Mouse (Mus musculus): ENCODE data around the gene Gm21060.
"Not testable (repeated sequence)": the region's sequence is repeated elsewhere in the genome, so short reads cannot be mapped to it uniquely, and the experiment has no call there.

Gene Gm21060

DNA sequence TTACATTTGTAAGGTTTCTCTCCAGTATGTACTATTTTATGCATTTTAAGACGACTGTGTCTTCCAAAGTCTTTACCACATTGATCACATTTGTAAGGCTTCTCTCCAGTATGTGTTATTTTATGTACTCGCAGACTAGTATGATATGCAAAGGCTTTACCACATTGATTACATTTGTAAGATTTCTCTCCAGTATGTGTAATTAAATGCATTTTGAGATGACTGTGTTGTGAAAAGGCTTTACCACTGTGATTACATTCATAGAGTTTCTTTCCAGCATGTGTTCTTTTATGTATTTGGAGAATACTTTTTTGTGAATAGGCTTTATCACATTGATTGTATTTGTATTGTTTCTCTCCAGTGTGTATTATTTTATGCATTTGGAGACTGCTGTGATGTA is at the start of gene Gm21060:
Gene Gm21060, minus strand, starts transcription at position 101 of the 400 bp plus-strand sequence.
- DNase-seq (ENCODE audit: low spot score in 2 of 2) = no peak

DNA sequence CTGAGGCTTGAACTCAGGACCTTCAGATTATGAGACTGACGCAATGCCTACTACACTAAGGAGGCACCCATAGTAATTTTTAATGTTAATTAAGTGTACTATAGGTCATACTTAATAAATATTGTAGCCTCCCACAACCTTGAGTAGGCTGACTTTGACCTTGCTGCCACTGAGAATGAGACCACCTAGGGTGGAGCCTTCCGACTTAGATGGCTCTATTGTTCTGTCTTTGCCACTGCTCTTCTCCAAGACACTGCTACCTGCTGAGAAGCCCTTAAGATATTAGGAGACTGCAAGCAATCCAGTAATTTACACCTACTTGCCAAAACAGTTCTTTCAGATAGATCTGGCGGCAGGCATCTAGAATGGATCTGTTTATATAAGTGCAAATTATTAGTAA is 24.0 kb upstream of the Gm21060 start:
- not testable (repeated sequence) for DNase-seq (ENCODE audit: low spot score in 2 of 2)

DNA sequence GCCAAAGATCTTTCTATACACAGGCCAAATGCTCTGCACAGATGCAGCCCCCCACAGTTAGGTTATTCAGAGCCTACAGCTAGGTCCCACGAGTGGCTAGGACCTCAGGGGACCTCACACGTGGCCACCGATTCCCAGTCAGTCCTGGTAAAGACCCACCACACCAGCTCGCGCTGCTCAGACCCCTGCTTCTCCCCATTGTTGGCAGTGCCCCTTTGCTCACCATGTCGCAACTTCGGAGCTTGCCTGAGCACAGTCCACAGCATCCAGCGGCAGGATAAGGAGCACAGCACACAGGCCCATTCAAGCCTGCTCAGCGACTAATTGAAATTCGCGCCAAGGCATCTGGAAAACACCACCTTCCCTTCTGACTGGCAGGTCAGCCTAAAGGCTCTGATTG is 16.3 kb upstream of the Gm21060 start:
- not testable (repeated sequence) for DNase-seq (ENCODE audit: low spot score in 2 of 2)

DNA sequence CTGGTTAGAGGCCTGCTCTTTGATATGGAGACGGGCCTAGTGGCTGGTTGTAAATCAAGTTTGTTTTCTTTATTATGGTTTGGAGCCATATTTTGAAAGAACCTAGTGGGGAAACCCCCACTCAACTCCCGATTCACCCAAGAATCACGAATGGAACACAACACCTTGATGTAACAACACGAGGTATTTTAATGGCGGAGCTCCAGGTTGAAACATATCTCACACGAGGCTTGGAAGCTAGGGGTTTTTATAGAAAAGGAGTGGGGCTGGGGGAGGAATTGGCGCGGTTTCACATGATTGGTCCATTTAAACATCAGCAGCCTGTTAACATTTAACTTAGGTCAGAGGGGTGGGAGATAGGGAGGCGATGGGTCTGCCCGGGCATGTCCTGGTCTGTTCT is 15.5 kb upstream of the Gm21060 start:
- DNase-seq (ENCODE audit: low spot score in 2 of 2) = not testable (repeated sequence)

DNA sequence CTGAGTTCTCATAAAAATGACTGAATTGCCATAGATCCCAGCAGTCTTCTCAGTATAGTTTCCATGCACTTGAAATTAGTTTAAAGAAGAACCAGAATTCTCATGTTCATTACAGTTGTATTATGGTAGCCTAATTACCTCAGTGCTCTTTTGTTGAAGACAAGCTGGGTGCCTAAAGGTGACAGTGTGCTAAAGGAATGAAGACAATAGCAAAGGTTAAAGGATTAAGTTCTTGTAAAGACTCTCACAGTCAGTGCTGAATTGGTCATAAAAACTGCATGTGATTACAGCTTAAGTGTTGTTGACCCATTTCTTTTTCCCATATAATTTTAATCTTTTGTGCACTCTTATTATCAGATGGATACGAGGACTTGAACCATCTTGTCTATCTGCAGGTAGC is 11.2 kb upstream of the Gm21060 start:
- not testable (repeated sequence) for DNase-seq (ENCODE audit: low spot score in 2 of 2)

DNA sequence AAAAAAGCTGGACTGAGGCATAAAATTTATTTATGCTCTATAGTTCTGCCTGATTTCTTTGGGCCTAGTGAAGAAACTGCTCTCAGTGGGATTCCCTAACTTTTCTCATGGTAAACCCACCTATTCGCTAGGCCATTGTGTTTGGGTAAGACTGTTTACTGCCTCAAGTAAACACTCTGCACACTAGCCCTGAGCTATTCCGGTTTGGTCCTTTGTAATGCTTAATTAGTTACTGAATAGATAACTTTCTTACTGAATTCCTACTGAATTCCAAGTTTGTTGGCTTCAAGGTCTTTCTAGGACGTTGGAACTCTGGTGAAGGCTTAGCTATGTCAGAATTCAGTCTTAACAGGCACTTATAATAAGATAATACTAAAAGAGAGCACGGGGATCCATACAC is 11.8 kb downstream of the Gm21060 start:
- DNase-seq (ENCODE audit: low spot score in 2 of 2) = not testable (repeated sequence)

DNA sequence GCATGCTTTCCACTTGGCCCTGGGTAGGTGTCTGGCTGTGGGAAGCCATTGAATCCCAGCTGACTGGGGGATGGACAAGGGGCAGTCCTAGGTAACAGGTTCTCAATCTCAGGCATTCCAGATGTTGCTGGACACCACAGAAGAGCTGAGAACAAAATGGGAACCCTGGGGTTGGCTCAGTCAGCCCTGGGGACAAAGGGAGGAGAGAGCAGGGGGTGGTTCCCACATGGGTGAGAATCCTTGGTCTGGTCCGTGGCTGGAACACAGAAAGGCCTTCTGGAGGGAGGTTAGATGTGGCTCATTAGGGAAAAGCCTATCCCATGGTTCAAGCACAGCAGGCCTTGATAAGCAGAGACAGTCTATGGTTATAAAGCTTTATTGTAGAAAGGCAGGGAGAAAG is 13.3 kb downstream of the Gm21060 start:
- no peak for DNase-seq (ENCODE audit: low spot score in 2 of 2)

DNA sequence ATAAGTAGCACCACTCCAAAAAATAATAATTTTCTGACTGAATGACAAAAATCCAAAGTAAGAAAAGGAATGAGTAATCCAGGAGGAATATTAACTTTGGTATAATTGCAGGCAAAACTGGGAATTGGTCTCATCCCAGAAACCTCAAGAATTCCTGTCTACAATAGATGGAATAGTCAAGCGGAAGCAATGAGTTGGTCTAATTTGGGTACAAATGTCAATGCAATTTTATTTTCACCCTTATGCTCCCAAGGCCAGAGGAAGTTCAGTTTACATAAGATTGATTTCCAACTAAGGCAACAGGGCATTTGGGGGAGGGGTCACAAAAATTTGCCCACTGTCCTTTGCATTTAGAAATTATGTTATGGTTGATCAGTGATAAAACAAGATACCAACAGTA is 21.4 kb downstream of the Gm21060 start:
- DNase-seq (ENCODE audit: low spot score in 2 of 2) = no peak

DNA sequence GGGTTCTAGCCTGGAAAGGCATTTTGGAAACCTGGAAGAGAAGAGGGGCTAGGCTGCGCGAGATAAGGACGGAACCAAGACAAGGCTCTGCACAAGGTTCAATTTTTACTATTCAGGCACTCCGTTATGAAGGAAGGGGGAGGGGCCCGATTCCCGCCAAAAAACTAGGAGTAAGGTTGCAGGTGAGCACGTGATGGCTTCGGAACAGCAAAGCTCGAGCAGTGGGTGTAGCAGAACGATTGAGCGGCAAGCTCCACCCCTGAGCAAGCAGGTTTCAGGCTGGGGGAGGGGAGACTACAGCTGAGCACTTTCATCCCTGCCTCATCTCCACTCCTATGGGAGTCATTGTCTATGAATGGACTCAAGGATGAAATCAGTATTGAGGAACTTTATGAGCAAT is 27.7 kb downstream of the Gm21060 start:
- not testable (repeated sequence) for DNase-seq (ENCODE audit: low spot score in 2 of 2)

DNA sequence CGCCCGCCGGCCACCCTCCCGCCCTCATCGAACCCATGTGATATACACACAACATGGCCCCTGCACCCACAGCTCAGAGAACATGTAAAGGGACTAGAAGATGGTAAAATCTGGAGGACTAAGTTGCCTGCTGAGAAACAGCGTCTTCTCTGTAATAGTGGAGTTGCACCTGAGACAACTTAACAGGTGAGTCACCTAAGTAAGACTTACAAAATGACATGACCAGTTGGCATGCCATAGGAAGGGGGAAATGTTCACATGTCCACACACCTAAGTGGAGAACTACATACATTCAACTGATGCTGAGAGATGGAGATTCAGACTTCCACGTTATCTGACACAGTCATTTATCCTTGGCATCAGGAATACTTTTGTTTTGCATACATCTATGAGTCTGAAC is 29.7 kb downstream of the Gm21060 start:
- no peak for DNase-seq (ENCODE audit: low spot score in 2 of 2)

DNA sequence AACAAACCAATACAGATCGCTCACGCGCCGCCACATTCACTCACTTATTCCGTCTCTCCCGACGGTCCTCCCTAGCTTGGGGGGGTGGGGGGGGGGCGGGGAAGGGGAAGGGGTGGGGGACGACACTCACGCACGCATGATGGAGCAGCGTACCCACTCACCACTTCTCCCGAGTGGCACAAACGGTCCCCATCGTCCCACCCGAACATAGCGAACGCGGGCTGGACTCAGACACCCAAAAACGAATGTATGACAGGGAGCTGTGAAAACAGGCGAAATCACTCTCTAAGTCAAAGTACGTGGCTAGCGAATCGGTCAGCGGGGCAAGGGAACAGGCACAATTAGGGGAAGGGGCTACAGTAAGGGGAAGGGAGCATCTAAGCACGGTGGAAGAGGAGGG is 30.2 kb downstream of the Gm21060 start:
- DNase-seq (ENCODE audit: low spot score in 2 of 2) = peak in 1 of 2 experiments; percentile 31

DNA sequence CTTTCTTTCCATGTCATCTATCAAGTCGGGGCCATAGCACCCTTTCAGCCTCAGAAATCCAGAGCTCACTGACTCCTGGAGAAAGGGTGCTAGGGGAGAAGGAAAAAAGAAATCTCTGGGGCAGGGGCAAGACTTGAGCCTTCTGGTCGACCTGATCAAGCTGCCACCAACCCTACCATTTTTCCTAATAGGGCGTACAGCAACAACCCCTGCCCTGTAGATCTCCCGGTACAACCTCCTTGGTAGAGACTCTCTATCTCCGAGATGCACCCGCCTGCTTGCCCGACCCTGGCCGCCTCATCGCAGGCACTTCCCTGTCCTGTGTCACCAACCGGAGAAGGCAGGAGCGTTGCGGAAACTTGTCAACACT is 30.6 kb downstream of the Gm21060 start:
- DNase-seq (ENCODE audit: low spot score in 2 of 2) = peak in 1 of 2 experiments; percentile 35

DNA sequence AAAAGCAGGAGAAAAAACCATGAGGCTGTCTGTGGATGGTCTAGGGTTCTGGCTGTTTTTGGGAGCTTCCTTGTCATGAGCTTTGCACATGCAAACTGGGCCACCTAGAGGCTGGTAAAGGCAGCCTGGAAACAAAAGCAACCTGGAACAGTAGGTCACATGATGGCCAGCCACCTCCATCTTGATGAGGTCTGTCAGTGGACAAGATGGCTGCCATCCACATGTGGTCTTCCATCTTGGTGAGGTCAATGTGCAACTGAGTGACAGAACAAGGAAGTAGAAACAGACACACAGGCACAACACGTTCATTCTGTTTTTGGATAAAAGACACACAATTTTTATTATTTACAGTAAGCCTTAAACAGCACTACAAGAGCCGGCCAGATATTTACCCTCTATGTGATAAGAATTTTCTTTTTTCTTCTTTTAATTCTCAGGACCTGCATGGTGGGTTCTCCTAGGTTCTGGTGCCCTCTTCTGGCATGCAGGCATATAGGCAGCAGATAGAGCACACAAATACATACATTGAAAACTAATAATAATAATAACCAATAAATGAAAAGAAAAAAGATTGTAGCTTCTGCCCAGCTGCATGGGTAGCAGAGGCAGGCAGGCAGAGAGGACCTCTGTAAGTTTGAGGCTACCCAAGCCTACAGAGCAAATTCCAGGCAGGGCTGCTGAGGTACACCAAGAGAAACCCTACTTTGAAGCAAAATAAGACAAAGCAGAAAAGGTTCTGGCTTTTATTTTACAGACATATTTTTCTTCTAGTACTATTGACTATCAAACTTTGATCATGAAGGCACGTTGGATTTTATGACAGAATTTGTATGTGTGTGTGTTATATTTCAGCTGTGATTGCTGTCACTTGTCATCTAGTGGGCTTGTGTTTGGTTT is 31.3 kb downstream of the Gm21060 start:
- DNase-seq (ENCODE audit: low spot score in 2 of 2) = peak; percentile 55 to 67

DNA sequence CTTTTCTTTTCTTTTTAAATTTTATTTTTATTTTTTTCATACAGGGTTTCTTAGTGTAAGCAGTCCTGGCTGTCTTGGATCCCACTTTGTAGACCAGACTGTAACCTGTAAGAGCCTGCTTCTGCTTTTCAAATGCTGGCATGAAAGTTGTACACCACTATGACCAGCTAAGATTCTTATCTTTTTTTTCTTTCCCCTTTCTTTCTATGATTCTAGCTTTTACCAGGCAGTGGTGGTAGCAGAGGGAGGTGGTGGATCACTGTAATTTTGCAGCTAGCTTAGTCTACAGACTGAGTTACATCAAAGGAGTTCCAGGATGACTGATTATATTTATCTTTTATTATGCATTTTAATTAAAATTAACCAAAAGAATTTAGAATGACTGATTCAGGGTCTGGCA is 31.9 kb downstream of the Gm21060 start:
- DNase-seq (ENCODE audit: low spot score in 2 of 2) = no peak

DNA sequence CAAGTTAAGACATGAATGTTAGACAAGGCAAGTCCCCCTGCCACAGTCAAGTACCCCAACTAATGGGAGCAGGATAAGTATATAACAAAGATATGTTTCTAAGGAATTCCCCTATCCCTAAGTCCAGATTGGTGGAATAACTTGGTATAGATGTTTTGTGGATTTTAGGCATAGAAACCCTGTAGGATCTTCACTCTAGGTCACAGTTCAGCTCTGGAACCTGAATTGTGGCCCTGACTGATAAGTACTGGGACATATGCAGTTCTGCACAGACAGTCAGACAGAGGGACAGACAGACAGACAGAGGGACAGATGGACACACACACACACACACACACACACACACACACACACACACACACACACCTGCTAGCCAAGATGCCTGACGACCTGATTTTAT is 32.6 kb downstream of the Gm21060 start:
- DNase-seq (ENCODE audit: low spot score in 2 of 2) = no peak

DNA sequence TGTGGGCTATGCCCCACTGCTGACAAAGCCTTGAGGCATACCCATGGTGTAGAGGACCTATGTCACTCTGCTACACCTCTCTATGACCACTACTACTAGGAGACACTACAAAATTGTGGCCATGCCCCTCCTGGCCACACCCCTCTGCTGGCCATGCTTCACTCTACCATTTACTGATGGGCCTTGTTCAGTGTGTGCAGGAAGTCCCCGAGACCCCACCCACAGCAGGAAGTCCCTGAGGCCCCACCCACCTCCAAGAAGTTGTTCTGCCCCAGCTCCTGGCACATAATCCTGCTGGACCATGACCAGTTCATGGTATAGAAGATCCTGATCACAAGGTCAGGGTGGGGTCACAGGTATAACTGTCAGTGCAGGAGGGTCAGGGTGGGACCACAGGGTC is 35.6 kb downstream of the Gm21060 start:
- DNase-seq (ENCODE audit: low spot score in 2 of 2) = no peak

DNA sequence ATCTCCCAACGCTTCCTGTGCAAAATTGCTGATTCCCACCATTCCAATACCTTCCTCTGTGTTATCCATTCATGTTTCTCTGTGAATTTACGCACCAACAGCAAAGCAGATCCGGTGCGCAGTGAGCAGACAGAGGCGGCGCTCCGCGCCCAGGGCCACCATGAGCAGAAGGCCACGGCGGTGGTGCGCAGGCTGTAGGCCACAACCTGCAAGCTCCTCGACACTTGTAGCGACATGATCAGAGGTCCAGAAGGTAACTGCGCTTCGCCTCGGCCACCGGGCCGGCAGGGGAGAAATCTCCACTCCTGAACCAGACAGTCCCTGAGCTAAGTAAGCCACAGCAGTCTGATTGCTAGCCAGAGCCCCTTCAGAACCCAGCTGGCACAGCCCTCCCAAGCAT is 39.1 kb downstream of the Gm21060 start:
- DNase-seq (ENCODE audit: low spot score in 2 of 2) = no peak

DNA sequence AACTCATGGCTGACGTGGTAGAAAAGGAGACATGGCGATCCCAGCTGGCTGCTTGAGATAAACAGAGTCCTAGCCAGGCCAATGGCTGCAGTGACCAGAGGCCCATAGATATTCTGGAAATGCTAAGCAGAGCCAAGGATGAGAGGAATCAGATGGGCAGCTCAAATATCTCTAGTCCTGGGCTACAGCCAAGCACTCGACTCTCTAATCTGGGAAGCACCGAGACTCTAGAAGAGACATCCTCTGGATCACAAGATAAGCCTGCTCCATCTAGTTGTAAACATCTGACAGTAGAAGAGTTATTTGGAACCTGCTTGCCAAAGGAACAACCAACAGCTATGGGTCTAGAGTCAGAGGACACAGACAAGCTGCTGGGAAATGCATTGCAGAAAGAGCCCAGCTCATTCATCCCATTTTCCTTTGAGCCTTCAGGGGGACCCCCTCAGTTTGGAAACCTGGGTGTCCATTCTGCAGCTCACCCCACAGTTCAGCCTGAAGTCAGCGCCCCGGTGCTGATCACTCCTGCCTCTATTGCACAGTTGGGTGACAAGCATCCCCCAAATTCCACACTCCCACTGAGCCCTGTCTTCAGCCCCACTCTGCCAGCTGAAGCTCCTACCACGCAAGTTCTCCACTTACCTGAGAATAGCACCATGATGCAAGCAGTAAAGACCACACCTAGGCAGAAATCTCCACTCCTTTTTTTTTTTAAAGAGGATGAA is 40.5 kb downstream of the Gm21060 start:
- no peak for DNase-seq (ENCODE audit: low spot score in 2 of 2)

DNA sequence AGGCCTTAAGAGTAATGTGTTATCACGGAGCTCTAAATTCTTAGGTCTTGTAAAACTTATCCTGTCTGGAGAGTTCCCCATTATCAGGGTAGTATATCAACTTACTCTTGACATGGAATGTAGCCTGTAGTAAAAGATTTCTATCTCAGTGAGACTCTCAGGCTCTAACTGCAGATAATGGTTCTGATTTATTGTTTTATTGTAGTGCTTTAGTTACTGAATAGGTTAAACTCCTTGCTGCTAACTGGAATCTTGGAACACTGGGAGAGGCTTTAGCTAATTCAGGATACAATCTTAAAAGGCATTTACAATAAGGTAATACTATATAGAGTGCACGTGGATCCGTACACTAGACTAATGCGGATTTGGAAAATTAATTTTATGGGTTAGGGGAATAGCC is 49.5 kb downstream of the Gm21060 start:
- DNase-seq (ENCODE audit: low spot score in 2 of 2) = not testable (repeated sequence)

Measured in cerebellum, postnatal 4 days (tissue).